Mouse (Mus musculus) CH12.LX (cell line): ENCODE results near the gene Adam10.
A peak's percentile ranks its signal among the peaks of the same experiment; 100 is the strongest.

Experiments
- CTCF ChIP-seq, 2 experiments: IDR thresholded peaks in 1 of 2; conservative IDR thresholded peaks in 1 of 2; 2 replicates each; pipeline ENCODE4 v1.5.1; 2011 to 2012; ENCODE audit warnings: low read depth in 2 of 2, low read length in 2 of 2, improper control_type of control experiment in 1 of 2, inconsistent platforms in 1 of 2, mild to moderate bottlenecking in 1 of 2, moderate library complexity in 1 of 2
- HCFC1 ChIP-seq: IDR thresholded peaks from 2 replicates; pipeline ENCODE4 v1.6.1; 2012; ENCODE audit warnings: low read depth, mild to moderate bottlenecking, inconsistent platforms, low read length, improper control_type of control experiment
- MYC ChIP-seq: IDR thresholded peaks from 2 replicates; pipeline ENCODE4 v1.6.1; 2011; ENCODE audit warnings: low read depth, mild to moderate bottlenecking, improper control_type of control experiment, low read length
- POLR2A ChIP-seq: IDR thresholded peaks from 2 replicates; pipeline ENCODE4 v1.6.1; 2011; ENCODE audit warnings: low read depth, mild to moderate bottlenecking, improper control_type of control experiment, low read length
- TCF12 ChIP-seq: IDR thresholded peaks from 2 replicates; pipeline ENCODE4 v1.6.1; 2014; ENCODE audit warnings: low read depth, mild to moderate bottlenecking, inconsistent platforms, low read length, improper control_type of control experiment
- UBTF ChIP-seq: IDR thresholded peaks from 2 replicates; pipeline ENCODE4 v1.6.1; 2012; ENCODE audit warnings: low read depth, mild to moderate bottlenecking, inconsistent platforms, low read length, improper control_type of control experiment, moderate library complexity

- 0 out of 2 replicates have a peak, but pooled peaks have one; percentile 5 for TF ChIP-seq POLR2A
- peak; percentile 26; the same call in 1 of the 2 replicates for TF ChIP-seq TCF12
- no peak for TF ChIP-seq UBTF
- TF ChIP-seq HCFC1, result no peak
- TF ChIP-seq CTCF (conservative IDR thresholded peaks at IDR 0.05 in 1 of 2, IDR thresholded peaks at IDR 0.05 in 1 of 2; ENCODE audit: low read depth in 2 of 2, low read length in 2 of 2), result no peak
- no peak for TF ChIP-seq MYC
Observed at GRCm38 (mm10) chr9:70816701-70817305, 138.0 kb downstream of the Adam10 start.
